Mouse (Mus musculus): Measurements from ENCODE around the gene Smim7. TPM values are rescaled to one million over a fixed set of nuclear protein-coding genes. Genes with fewer than 3 reads are reported as not detected.
A peak's percentile ranks its signal among the peaks of the same experiment; 100 is the strongest.

Gene Smim7
- polyA plus RNA-seq, 1 experiment from 2014 or later: 103 TPM

DNA sequence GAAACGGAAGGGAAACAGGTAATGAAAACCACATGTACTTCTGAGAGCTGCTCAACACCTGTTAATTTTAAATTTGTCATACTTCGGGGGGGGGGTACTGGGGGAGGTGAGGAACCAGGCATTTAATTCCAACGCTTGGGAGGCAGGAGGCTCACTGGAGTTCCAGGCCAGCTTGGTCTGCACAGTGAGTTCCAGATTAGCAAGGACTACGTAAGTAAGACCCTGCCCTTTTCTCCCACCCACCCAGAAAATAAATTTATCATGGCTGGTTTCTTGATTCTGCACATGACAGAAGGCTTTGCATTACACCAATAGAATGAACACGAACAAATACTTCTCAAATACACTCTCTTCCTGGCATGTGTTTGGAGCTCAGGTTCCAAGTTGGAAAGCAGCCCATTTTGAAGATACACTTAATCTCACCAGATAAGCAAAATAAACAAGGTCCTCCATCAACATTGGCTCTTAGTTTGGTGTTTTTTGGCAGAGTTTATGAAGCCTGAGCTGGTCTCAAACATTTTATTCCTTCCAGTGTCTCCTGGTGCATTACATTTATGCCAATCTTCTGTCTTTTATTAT lies 21.5 kb downstream of the Smim7 start:
- Histone ChIP-seq H3K27me3 (replicated peaks; ENCODE audit: control insufficient read depth, insufficient read depth, low read length) (no peaks in the 10 kb centered on the region), H3K4me3 (ENCODE audit: low read depth, low read length) (peak overlapping the region; percentile 95), H3K9me3 (replicated peaks; ENCODE audit: control insufficient read depth, low read length) (no peaks in the 10 kb centered on the region), H3K9ac (ENCODE audit: low read length) (peak overlapping the region; percentile 80), H3K36me3 (ENCODE audit: control insufficient read depth, insufficient read depth, low read length) (no peaks in the 10 kb centered on the region), H3K4me1 (ENCODE audit: control insufficient read depth, insufficient read depth, low read length) (peaks cover 19% of the 10 kb centered on the region), H3K4me2 (ENCODE audit: low read length) (peak overlapping the region; percentile 93), H3K27ac (ENCODE audit: low read depth, low read length) (no peak overlapping the region)
- no peak for ATAC-seq
- DNase-seq (ENCODE audit: low spot score): peak; percentile 49
- WGBS: 17% methylated on average over 5 of the region's 5 CpGs

DNA sequence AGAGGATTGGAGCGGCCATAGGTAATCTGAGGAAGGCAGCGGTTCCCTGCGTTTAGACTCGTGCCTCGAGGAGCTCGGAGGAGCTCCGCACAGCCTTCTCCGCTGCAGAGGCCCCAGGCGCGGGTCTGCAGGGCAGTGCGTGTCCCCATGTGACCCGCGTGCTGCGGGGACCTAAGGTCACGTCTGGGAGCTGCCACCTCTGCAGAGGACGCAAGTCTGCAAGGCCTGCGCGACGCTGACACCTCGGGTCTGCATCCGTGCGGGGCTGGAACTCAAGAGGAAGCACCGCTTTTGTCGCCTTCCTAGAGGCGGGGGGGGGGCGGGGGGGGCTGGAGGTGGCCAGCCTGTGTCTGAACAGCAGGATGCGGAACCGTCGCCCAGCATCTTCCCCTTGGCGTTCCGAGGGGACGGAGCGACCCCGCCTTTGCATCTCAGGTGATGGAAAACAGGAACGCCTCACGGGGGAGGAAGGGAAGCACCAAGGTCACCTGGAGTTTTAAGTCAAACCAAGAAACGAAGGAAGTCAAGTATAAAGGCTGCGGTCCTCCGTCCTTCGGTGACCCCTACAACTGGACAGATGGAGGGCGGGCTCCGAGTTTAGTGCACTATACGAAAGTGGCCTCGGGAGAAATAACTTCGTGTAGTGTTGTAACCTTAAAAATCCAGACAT lies 22.1 kb downstream of the Smim7 start:
- Histone ChIP-seq H3K9me3 (replicated peaks; ENCODE audit: control insufficient read depth, low read length) (no peaks in the 10 kb centered on the region), H3K27ac (ENCODE audit: low read depth, low read length) (peak overlapping the region; percentile 78), H3K4me3 (ENCODE audit: low read depth, low read length) (peak overlapping the region; percentile 95), H3K4me2 (ENCODE audit: low read length) (peak overlapping the region; percentile 93), H3K4me1 (ENCODE audit: control insufficient read depth, insufficient read depth, low read length) (peaks cover 19% of the 10 kb centered on the region), H3K36me3 (ENCODE audit: control insufficient read depth, insufficient read depth, low read length) (peaks cover 4% of the 10 kb centered on the region; the same call in 1 of the 2 replicates), H3K9ac (ENCODE audit: low read length) (peak overlapping the region; percentile 80), H3K27me3 (replicated peaks; ENCODE audit: control insufficient read depth, insufficient read depth, low read length) (no peaks in the 10 kb centered on the region)
- peak; percentile 3 for DNase-seq (ENCODE audit: low spot score)
- ATAC-seq: peak; percentile 75; the same call in 1 of the 2 replicates
- WGBS: under 1% methylated on average over 45 of the region's 45 CpGs

DNA sequence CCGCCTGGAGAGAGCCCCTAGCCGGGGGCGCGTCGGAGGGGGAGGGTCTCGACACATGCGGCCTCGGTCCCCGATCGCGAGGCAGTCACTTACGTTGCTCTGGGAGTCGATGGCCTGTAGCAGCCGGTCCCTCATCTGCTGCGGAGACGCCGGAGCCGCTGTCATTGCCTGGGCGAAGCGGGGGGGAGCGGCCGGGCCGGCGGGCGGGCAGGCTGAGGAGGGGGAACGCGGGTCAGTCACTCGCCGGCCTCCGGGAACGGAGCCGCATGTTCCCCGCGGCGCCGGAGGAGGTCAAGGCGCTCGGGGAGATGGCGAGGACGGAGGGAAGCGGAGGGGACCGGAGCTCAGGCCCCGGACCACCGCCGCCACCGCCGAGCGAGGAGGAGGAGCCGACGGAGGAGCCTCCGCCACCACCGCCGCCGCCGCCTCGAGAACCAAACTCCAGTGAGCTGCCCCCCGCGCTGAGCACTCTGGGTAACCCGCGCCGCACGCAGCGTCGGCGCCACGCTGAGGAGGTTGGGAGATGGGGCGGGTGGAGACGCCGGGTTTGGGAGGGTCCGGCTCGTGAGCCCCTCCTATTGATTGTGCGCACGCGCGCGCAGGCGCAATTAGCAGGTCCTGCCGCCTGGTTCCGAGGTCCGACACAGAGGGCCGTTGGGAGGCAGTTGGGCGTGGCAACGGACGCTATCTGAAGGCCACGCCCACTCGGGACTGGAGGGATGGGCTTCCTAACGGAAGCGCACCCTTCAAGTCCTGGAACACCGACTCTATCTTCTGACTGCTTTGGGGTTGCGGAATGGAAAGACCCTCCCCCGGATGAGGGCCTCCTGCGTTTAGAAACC lies 22.9 kb downstream of the Smim7 start, which contains the start of gene Med26:
Gene Med26, minus strand, starts transcription at position 469 of the 842 bp plus-strand sequence.
- under 1% methylated on average over 89 of the region's 92 CpGs for WGBS
- Histone ChIP-seq H3K9ac (ENCODE audit: low read length) (peak within 1 kb of the TSS; percentile 97), H3K4me3 (ENCODE audit: low read depth, low read length) (peak within 1 kb of the TSS; percentile 95), H3K27ac (ENCODE audit: low read depth, low read length) (peak within 1 kb of the TSS; percentile 78), H3K36me3 (ENCODE audit: control insufficient read depth, insufficient read depth, low read length) (peaks cover 5% of the 10 kb centered on the region; the same call in 1 of the 2 replicates), H3K4me1 (ENCODE audit: control insufficient read depth, insufficient read depth, low read length) (peaks cover 19% of the 10 kb centered on the region), H3K27me3 (replicated peaks; ENCODE audit: control insufficient read depth, insufficient read depth, low read length) (no peaks in the 10 kb centered on the region), H3K9me3 (replicated peaks; ENCODE audit: control insufficient read depth, low read length) (no peaks in the 10 kb centered on the region), H3K4me2 (ENCODE audit: low read length) (peak within 1 kb of the TSS; percentile 98)
- DNase-seq (ENCODE audit: low spot score): peak; percentile 99
- peak; percentile 97 for ATAC-seq

DNA sequence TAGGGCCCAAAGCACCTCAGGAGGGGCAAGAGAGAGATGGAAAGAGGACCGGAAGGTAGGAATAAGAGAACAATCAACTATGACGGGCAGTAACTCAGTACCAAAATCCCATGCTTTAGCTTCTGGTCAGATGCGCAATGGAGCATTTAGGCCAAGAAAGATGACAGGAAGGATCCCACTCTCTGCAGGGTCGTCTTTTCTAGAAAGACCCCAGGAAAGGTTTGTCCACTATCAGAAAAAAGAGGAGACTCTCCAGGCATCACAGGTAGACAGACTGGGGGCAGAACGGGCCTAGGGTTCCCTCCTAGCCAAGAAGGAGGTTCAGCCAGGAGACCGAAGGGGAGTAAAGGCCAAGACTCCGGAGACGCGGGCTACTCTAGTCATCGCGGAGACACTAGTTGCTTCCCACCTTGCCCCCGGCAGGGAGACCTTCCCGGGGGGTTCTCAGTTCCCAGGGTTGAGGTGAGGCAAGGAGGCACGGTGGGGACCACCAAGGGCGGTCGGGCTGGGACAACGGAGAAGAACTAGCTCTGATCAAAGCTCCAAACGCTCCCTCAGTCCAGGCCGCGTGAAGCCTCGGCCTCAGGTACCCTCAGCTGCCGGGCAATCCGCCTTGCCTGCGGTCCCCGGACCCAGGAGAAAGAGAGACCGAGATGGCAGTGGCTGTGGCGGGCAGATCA lies 23.6 kb downstream of the Smim7 start:
- Histone ChIP-seq H3K4me1 (ENCODE audit: control insufficient read depth, insufficient read depth, low read length) (peaks cover 19% of the 10 kb centered on the region), H3K36me3 (ENCODE audit: control insufficient read depth, insufficient read depth, low read length) (peaks cover 5% of the 10 kb centered on the region; the same call in 1 of the 2 replicates), H3K4me2 (ENCODE audit: low read length) (peak overlapping the region; percentile 98), H3K27me3 (replicated peaks; ENCODE audit: control insufficient read depth, insufficient read depth, low read length) (no peaks in the 10 kb centered on the region), H3K9ac (ENCODE audit: low read length) (peak overlapping the region; percentile 97), H3K27ac (ENCODE audit: low read depth, low read length) (no peak overlapping the region), H3K9me3 (replicated peaks; ENCODE audit: control insufficient read depth, low read length) (no peaks in the 10 kb centered on the region), H3K4me3 (ENCODE audit: low read depth, low read length) (peak overlapping the region; percentile 95)
- WGBS: 2% methylated on average over 27 of the region's 27 CpGs
- DNase-seq (ENCODE audit: low spot score) (no peak), ATAC-seq (no peak; the same call in 1 of the 2 replicates)

DNA sequence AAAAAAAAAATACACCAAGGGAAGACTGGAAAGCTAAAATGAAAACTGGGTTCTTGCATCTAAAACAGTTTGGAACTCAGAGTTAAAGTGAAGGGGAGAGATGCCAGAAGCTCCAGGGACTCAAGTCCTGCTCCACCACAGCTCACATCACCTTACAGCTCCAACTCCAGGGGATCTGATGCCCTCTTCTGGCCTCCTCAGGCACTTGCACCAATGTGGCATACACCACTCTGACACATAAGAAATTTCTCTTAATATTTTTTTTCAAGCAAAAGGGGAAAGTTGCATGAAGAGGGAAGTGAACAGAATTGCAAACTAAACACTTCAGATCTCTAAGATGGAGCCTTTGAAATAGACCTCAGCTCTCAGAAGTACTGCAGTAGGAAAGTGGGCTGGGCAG lies 31.7 kb downstream of the Smim7 start:
- DNase-seq (ENCODE audit: low spot score): no peak

DNA sequence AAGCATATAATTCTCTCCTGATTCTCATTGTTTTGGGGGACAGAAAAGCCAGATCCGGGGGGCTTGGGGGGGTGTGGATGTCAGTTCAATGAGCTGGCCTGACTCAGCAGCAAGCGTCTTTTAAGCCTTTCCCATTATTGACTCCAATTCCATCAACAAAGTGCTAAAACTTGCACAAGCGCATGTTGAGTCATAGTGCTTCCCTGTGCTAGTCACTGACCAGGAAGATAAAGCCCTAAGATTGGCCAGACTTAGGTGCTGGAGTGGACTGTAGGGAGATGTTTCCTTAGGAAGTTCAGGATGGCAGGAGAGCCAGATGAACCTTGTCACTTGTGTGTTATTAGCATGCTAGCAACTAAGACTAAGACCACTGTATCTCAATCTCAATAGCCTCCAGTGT lies 36.0 kb downstream of the Smim7 start:
- Histone ChIP-seq H3K4me3 (ENCODE audit: low read depth, low read length) (no peak overlapping the region), H3K36me3 (ENCODE audit: control insufficient read depth, insufficient read depth, low read length) (no peaks in the 10 kb centered on the region), H3K4me1 (ENCODE audit: control insufficient read depth, insufficient read depth, low read length) (no peaks in the 10 kb centered on the region), H3K9me3 (replicated peaks; ENCODE audit: control insufficient read depth, low read length) (no peaks in the 10 kb centered on the region), H3K9ac (ENCODE audit: low read length) (no peak overlapping the region), H3K27me3 (replicated peaks; ENCODE audit: control insufficient read depth, insufficient read depth, low read length) (no peaks in the 10 kb centered on the region), H3K4me2 (ENCODE audit: low read length) (no peak overlapping the region), H3K27ac (ENCODE audit: low read depth, low read length) (no peak overlapping the region)
- no peak for DNase-seq (ENCODE audit: low spot score)
- WGBS: 94% methylated on average over 3 of the region's 3 CpGs
- ATAC-seq: no peak

More for the DNA sequence above, 31.7 kb downstream of the Smim7 start:
- no peaks in the 10 kb centered on the region for H3K4me1 ChIP-seq (ENCODE audit: control insufficient read depth, insufficient read depth, low read length)
- H3K4me2 ChIP-seq (ENCODE audit: low read length): no peak overlapping the region
- ATAC-seq: no peak
- no peak overlapping the region for H3K4me3 ChIP-seq (ENCODE audit: low read depth, low read length)
- no peak overlapping the region for H3K9ac ChIP-seq (ENCODE audit: low read length)
- H3K9me3 ChIP-seq (replicated peaks; ENCODE audit: control insufficient read depth, low read length): no peaks in the 10 kb centered on the region
- no peak overlapping the region for H3K27ac ChIP-seq (ENCODE audit: low read depth, low read length)
- no peaks in the 10 kb centered on the region for H3K27me3 ChIP-seq (replicated peaks; ENCODE audit: control insufficient read depth, insufficient read depth, low read length)
- peaks cover 5% of the 10 kb centered on the region; the same call in 1 of the 2 replicates for H3K36me3 ChIP-seq (ENCODE audit: control insufficient read depth, insufficient read depth, low read length)

DNA sequence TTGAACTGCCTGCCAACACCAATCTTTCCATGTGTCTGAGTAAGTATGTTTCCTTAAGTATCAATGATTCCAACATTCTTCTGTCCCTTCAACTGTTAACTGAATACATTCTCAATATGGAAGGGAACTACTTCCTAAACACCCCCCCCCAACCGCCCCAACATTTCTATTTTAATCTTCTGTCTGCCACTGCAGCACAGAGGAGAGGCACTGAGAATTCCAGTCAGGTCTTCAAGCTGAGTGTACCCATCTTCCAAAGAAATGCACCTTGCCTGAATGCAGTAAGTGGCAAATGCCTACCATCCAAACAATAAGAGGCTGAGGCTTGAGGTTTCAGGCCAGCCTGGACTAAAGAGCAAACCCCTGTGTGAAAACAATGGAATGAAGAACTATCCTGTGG lies 38.8 kb downstream of the Smim7 start:
- Histone ChIP-seq H3K9me3 (replicated peaks; ENCODE audit: control insufficient read depth, low read length) (no peaks in the 10 kb centered on the region), H3K9ac (ENCODE audit: low read length) (no peak overlapping the region), H3K27me3 (replicated peaks; ENCODE audit: control insufficient read depth, insufficient read depth, low read length) (no peaks in the 10 kb centered on the region), H3K27ac (ENCODE audit: low read depth, low read length) (no peak overlapping the region), H3K36me3 (ENCODE audit: control insufficient read depth, insufficient read depth, low read length) (no peaks in the 10 kb centered on the region), H3K4me1 (ENCODE audit: control insufficient read depth, insufficient read depth, low read length) (no peaks in the 10 kb centered on the region), H3K4me2 (ENCODE audit: low read length) (no peak overlapping the region), H3K4me3 (ENCODE audit: low read depth, low read length) (no peak overlapping the region)
- WGBS: 91% methylated on average over 1 of the region's 1 CpGs
- ATAC-seq: no peak
- no peak for DNase-seq (ENCODE audit: low spot score)

DNA sequence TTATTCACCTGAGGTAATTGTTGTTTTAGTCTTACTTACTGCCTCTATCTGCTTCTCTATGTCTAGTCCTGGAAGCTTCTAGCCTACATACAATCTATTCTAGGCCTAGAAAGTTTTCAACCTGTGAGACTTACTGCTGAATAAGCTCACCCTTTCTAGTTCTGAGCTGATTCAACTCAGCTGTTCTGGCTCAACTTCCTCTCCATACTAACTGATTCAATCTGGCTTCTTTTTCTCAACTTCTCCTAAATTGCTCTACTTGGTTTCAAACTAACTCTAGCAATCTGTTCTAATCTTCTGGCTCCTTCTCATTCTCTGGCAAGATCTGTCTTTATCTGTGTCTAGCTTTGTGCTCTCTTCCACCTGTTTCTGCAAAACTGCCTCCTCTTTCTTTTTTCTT lies 49.0 kb downstream of the Smim7 start:
- no peak overlapping the region for H3K4me2 ChIP-seq (ENCODE audit: low read length)

More for the DNA sequence above, 49.0 kb downstream of the Smim7 start:
- Histone ChIP-seq H3K9ac (ENCODE audit: low read length) (no peak overlapping the region), H3K27ac (ENCODE audit: low read depth, low read length) (no peak overlapping the region), H3K27me3 (replicated peaks; ENCODE audit: control insufficient read depth, insufficient read depth, low read length) (no peaks in the 10 kb centered on the region), H3K4me3 (ENCODE audit: low read depth, low read length) (no peak overlapping the region), H3K9me3 (replicated peaks; ENCODE audit: control insufficient read depth, low read length) (no peaks in the 10 kb centered on the region), H3K36me3 (ENCODE audit: control insufficient read depth, insufficient read depth, low read length) (no peaks in the 10 kb centered on the region), H3K4me1 (ENCODE audit: control insufficient read depth, insufficient read depth, low read length) (no peaks in the 10 kb centered on the region)
- ATAC-seq: no peak
- no peak for DNase-seq (ENCODE audit: low spot score)

Data from forebrain, embryonic 14.5 days (tissue).